Mouse (Mus musculus): ENCODE results near the gene Hist1h3c.

DNA sequence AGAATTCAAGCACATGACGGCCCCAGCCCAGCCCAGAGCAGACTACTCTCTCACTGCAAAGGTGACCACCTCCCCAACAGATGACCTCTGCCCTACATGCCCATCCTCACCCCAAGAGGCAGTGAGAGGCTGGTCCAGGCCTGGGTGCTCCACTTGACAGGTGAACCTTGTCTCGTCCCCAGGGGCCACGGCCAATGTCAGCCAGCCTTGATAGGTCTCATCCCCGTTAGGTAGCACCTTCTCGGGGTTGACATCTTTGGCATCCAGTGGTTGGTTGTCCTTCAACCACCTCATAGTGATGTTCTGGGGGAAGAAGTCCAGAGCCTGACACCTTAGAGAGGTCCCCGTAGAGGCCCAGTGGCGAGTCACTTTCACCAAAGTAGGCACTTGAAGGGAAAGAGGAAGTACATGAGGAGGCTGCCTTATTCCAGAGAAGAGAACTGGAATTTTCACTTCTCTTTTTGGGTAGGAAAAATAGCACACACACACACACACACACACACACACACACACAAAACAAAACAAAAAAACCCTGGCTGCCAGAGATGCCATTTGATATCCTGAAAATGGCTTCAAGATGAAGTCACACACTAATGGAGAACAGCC lies 39.5 kb downstream of the Hist1h3c start:
- no peak for TF ChIP-seq CTCF (IDR thresholded peaks at IDR 0.05; ENCODE audit: low read depth, low read length)
- TF ChIP-seq GATA1 (IDR thresholded peaks at IDR 0.05; ENCODE audit: borderline replicate concordance, low read length) = no peak
- no peak for TF ChIP-seq TAL1 (conservative IDR thresholded peaks at IDR 0.05; ENCODE audit: low read depth, low read length)
